Mouse (Mus musculus) megakaryocyte, embryonic 14.5 days (primary cell): ENCODE measurements around the gene Abi1.

Experiments used
- FLI1 ChIP-seq: IDR thresholded peaks from 2 replicates; pipeline ENCODE4 v1.6.1; 2012; ENCODE audit warnings: low read length, inconsistent platforms, mixed read lengths
- GATA1 ChIP-seq: IDR thresholded peaks from 3 replicates; pipeline ENCODE4 v1.6.1; 2012; ENCODE audit warnings: mixed read lengths, low read length, inconsistent platforms, borderline replicate concordance

DNA sequence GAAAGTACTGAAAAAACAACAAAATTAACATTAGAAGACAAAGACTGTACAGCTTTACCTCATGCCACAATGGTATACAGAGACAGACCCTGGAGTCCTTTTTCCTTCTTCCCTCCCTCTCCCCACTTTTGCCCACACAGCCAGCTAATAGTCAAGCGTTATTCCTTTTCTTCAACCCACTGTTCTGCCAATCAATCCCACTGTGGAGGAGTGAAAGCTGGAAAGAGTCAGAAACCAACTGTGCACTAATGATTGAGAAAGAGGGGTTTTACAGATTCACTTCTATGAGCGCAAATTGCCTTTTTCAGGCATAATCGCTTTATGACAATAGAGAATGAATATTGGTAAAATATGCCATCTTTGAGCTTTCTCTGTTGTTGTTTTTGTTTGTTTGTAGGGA lies 17.0 kb downstream of the Abi1 start:
- TF ChIP-seq GATA1 (no peak), FLI1 (no peak)
